Mouse (Mus musculus): ENCODE results near the gene Asb1.
A peak's percentile ranks its signal among the peaks of the same experiment; 100 is the strongest.

Gene Asb1

GRCm38 (mm10) chr1:91540271-91540826 is at the start of gene Asb1:
Asb1 (plus strand) TSS chr1:91540544.
- DNase-seq (ENCODE audit: low read depth in 1 of 2, low spot score in 2 of 2), result peak; percentile 88

- no peak for DNase-seq (ENCODE audit: low read depth in 1 of 2, low spot score in 2 of 2)
These were observed 47.6 kb upstream of the Asb1 start for GRCm38 (mm10) chr1:91492740-91493139.

DNA sequence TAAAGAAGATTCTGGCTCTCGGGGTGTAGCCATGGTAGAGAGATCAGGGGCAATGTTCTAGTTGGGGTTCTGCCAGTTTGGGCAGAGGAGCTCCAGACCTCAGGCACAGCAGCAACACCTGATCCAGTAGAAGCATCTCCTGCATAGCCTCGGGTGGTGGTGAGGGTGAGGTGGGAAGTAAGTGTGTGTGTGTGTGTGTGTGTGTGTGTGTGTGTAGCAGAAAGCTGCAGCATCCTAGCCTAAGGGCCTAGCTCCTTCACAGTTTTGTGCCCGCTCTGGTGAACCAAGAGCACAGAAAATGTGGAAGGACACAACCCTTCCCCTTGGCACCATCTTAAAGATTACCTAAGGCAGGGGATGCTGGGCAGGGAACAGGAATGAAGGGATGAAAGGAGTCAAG is 46.4 kb upstream of the Asb1 start:
- no peak for DNase-seq (ENCODE audit: low read depth in 1 of 2, low spot score in 2 of 2)

DNA sequence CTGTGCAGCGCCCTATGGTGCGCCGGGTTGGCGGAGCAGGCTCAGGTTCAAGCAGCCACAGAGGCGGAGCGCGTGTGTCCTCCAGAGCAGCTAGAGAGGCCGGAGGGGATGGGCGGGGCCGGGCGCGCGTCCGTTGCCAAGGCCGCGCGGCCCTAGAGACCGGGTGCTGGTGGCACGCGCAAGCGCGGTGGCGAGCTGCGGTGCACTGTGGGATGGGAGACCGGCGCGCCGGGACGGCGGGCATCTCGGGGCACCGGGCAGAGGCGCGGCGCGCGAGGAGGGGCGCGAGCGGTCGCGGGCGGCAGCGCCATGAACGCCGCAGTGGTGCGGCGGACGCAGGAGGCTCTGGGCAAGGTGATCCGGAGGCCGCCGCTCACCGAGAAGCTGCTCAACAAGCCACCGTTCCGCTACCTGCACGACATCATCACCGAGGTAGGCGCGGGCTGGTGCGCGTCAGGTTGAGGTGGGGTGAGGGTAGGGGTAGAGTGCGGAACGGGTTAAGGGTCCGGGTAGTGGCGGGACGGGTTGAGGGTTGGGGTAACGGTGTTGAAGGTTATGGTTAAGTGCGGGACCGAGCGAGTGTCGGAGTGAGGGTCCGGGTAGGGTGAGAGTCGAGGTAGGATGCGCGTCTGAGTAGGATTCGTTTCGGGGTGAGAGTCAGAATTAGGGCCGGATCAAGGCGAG is 45.7 kb upstream of the Asb1 start, which contains the start of gene Traf3ip1:
Gene Traf3ip1 (plus strand): TSS at position 191 of the 684 bp plus-strand sequence.
- peak; percentile 61 to 74 for DNase-seq (ENCODE audit: low read depth in 1 of 2, low spot score in 2 of 2)

DNA sequence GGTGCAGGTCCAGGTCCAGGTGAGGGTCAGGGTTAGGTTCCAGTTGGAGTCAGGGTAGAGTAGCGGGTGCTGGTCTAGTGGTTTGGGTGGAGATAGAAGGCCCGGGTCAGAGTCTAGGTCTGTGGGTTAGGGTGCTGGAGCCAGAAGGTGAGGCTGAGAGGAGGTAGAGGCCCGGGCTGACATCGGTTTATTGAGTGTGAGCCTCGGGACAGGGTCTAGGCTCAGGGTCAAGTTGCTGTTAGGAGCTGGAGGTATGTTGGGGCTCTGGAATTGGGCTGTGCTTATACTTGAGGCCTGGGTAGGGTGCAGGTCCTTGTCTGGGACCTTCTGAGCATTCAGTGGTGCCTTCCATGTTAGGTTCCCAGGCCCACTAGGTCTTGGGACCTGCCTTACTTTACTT is 45.0 kb upstream of the Asb1 start:
- DNase-seq (ENCODE audit: low read depth in 1 of 2, low spot score in 2 of 2), result no peak

- no peak for DNase-seq (ENCODE audit: low read depth in 1 of 2, low spot score in 2 of 2)
These were observed 41.8 kb upstream of the Asb1 start for GRCm38 (mm10) chr1:91498579-91498978.

- DNase-seq (ENCODE audit: low read depth in 1 of 2, low spot score in 2 of 2), result no peak
These were observed 35.7 kb upstream of the Asb1 start for GRCm38 (mm10) chr1:91504615-91505014.

DNA sequence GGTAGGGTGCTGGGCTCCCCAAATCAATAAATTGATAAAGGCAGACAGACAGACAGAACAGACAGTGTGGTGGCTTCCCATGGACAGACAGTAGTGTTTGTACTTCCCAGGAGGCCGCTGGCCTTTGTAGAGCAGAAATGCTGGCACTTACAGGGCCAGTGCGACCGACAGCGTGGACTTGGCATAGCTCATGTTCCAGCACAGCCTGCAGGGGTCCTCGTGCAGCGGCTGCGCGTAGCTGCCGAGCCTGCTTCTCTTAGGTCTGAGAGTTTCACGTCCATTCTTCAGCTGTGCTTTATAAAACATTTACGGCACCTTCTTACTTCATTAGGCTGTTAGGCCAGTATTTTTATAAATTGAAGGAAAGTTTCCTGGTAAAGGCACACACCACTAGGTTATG is 25.4 kb upstream of the Asb1 start:
- no peak for DNase-seq (ENCODE audit: low read depth in 1 of 2, low spot score in 2 of 2)

- no peak for DNase-seq (ENCODE audit: low read depth in 1 of 2, low spot score in 2 of 2)
These were observed 24.7 kb upstream of the Asb1 start for GRCm38 (mm10) chr1:91515642-91516041.

GRCm38 (mm10) chr1:91523759-91524158 is 16.6 kb upstream of the Asb1 start:
- DNase-seq (ENCODE audit: low read depth in 1 of 2, low spot score in 2 of 2), result no peak

DNA sequence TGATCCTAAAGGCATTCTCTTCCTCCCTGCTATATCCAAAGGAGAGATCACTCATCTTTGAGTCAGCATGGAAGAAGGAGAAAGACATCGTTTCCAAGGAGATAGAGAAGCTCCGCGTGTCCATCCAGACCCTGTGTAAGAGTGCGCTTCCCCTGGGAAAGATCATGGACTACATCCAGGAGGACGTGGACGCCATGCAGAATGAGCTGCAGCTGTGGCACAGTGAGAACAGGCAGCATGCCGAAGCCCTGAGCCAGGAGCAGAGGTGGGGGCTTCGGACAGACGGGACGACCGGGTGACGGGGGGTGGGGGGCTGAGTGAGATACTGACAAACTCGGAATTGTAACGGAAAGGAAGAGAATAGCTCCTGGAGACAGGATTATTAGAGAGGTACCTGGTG is 14.5 kb upstream of the Asb1 start:
- no peak for DNase-seq (ENCODE audit: low read depth in 1 of 2, low spot score in 2 of 2)

- no peak for DNase-seq (ENCODE audit: low read depth in 1 of 2, low spot score in 2 of 2)
These were observed 10.2 kb upstream of the Asb1 start for GRCm38 (mm10) chr1:91530166-91530565.

GRCm38 (mm10) chr1:91532243-91532642 is 8.1 kb upstream of the Asb1 start:
- no peak for DNase-seq (ENCODE audit: low read depth in 1 of 2, low spot score in 2 of 2)

DNA sequence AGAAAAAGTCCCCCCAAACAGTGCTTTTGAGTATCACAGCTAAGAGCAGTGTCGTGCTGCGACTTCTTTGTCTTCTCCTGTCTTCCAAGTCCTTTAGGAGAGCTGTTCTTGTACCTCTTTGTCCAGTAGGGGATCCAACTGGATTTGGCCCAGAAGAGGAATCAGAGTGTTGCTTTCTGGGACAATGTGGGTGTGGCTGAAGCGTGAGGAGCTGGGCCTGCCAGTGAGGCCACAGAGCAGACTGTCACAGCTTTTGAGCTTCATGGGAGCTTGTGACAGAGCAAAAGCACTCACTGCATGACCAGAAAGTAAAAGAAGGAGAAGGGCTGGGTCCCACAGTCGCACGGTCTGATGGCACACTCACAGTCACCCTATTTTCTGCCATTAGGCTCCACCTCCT is 7.5 kb upstream of the Asb1 start:
- DNase-seq (ENCODE audit: low read depth in 1 of 2, low spot score in 2 of 2), result no peak

DNA sequence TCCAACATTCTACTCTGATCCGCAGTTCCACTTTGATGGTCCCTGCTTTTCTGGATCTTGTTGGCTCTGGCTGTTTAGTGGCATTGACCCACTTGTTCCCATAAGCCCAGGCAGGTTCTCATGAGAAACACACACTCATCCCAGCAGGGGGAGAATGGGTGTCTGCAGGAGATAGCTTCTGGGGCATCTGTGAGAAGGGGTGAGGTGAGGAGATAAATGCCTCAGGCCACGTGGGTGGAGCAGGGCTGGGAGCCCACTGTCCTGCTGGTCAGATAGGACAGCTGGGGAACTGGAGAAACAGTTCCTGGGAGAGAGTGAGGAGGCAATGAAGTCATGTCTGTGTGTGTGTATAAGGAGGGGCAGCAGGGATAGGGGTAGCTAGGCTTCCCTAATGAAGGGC is 6.9 kb upstream of the Asb1 start:
- DNase-seq (ENCODE audit: low read depth in 1 of 2, low spot score in 2 of 2), result no peak

DNA sequence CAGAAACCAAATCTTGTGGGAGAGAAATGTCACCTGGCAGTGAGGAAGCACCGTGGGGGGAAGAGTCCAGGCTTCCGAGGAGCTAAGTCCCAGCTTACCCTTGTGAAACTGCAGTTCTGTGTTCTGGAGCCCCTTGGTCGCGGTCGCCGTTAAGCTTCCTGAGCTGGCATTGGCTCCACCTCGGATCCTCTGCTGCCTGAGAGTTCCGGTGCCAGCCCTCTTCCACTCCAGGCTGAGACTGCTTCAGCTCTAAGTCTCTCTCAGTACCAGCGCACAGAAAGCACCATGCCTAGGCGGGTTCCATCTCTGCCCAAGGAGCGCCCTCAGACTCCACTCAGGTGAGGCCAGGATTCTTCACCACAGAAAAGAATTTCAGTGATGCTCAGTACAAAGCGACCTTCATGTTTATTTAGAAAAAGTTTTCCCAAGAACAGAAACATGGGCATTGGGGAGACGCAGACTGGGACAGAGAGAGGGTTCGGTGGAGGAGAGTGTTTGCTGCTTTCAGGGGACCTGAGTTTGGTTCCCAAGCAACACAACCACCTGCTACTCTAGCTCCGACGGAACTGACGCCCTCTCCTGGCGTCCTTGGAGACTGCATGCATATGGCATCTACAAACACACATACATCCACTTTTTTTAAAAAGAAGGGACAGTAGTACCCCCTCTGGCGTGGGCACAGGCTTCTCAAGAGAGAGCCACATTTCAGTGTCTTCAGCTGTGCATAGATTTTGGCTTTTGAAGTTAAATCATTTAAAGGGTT is 6.2 kb upstream of the Asb1 start:
- no peak for DNase-seq (ENCODE audit: low read depth in 1 of 2, low spot score in 2 of 2)

GRCm38 (mm10) chr1:91537786-91538569 is 2.4 kb upstream of the Asb1 start:
- no peak for DNase-seq (ENCODE audit: low read depth in 1 of 2, low spot score in 2 of 2)

- DNase-seq (ENCODE audit: low read depth in 1 of 2, low spot score in 2 of 2), result no peak
These were observed 1.8 kb upstream of the Asb1 start for GRCm38 (mm10) chr1:91538570-91538929.

DNA sequence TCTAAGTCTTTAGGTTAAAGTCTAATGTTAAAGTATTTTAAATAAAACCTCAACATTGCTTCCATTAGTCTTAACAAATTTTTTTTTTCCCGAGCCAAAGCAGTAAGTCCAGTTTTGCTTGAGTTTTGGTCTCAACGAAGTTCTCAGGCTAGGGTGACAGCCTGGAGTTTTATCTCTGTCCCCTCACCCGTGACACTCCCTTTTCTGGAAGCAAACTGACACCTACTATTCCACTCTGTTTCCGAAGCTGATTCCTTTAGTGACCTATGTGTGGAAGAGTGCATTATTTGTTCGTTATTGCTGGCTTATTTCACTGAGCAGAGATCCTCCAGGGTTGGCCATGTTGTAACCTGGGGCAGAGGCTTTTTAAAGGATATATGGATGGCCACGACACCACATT is 1.1 kb upstream of the Asb1 start:
- DNase-seq (ENCODE audit: low read depth in 1 of 2, low spot score in 2 of 2), result no peak

DNA sequence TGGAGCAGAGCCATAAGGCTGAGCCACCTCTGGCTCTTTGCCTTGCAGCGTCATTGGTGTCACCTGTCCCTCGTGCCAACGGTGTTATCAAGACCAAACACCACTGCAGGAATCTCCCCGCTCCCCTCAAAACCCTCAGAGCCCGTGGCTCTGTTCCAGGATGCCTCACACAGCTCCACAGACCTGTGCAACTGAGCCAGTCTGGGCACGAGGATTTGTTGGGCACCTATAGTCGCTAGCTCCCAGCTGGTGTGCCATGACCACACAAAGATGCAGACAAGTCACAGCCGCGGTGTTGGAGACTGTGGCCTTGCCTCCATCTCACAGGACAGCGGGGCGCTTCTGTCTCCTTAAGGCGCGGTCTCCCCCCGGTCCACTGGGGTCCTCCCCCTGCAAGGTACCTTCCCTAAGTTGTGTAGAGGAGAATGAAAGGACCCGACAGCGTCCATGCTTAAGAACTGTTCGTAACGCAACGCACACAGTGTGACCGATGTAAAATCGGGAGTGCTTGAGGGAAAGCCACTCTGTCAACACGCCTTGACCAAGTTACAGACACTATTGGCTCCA is 557 bp upstream of the Asb1 start:
- no peak for DNase-seq (ENCODE audit: low read depth in 1 of 2, low spot score in 2 of 2)

GRCm38 (mm10) chr1:91541042-91541592 is 773 bp downstream of the Asb1 start:
- no peak for DNase-seq (ENCODE audit: low read depth in 1 of 2, low spot score in 2 of 2)

All from monocyte, adult 2 months (primary cell).